8 mouse cellular contexts compared by ENCODE assay signal in the genomic region with DNA sequence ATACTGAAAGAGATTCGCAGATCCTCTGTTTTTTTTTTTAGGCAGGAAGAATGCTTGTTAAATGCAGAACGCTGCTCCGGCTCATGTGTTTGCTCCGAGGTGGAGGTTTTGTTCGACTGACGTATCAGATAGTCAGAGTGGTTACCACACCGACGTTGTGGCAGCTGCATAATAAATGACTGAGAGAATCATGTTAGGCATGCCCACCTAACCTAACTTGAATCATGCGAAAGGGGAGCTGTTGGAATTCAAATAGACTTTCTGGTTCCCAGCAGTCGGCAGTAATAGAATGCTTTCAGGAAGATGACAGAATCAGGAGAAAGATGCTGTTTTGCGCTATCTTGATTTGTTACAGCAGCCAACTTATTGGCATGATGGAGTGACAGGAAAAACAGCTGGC.
DNase-seq lines count a peak whose midpoint lies in the region; ATAC-seq and TF ChIP-seq lines count a peak whose summit lies in the region.

No protein-coding gene starts in this region.

- TF ChIP-seq EP300 in heart, postnatal 0 days (IDR thresholded peaks at IDR 0.05; ENCODE audit: low read depth) = no peak

- no peak overlapping the region for H3K9ac ChIP-seq in heart, postnatal 0 days (replicated peaks; ENCODE audit: low read depth, low read length)

- no peak for ATAC-seq in heart, postnatal 0 days (ENCODE audit: insufficient read depth, low read depth)

- no peak overlapping the region for H3K27ac ChIP-seq in heart, postnatal 0 days (ENCODE audit: low read depth)
- H3K27ac ChIP-seq in forebrain, embryonic 10.5 days = no peak overlapping the region

- H3K4me3 ChIP-seq in heart, postnatal 0 days (ENCODE audit: low read depth, low read length) = peak overlapping the region; percentile 35
- peak overlapping the region; percentile 32 for H3K4me3 ChIP-seq in forebrain, embryonic 10.5 days

- intact Hi-C loops in heart, postnatal 25 days (cut with DNase I) = no loop called here

- TF ChIP-seq CTCF in heart, postnatal 0 days (IDR thresholded peaks at IDR 0.05; ENCODE audit: low read depth) = no peak

- 22% methylated on average over 11 of the region's 11 CpGs for WGBS in heart, postnatal 0 days
- WGBS in forebrain, embryonic 10.5 days = 27% methylated on average over 11 of the region's 11 CpGs

- no peaks in the 10 kb centered on the region for H3K36me3 ChIP-seq in heart, postnatal 0 days (replicated peaks; ENCODE audit: control insufficient read depth, insufficient read depth, low read length)
- no peaks in the 10 kb centered on the region for H3K36me3 ChIP-seq in forebrain, embryonic 10.5 days (replicated peaks)

- H3K27me3 ChIP-seq in heart, postnatal 0 days (ENCODE audit: control insufficient read depth, insufficient read depth, low read length) = no peaks in the 10 kb centered on the region
- no peaks in the 10 kb centered on the region for H3K27me3 ChIP-seq in forebrain, embryonic 10.5 days (ENCODE audit: poor library complexity, severe bottlenecking)

- H3K9me3 ChIP-seq in heart, postnatal 0 days (replicated peaks; ENCODE audit: control insufficient read depth, low read length) = no peaks in the 10 kb centered on the region
- no peaks in the 10 kb centered on the region for H3K9me3 ChIP-seq in forebrain, embryonic 10.5 days

- H3K4me2 ChIP-seq in heart, postnatal 0 days (ENCODE audit: low read depth, low read length) = peak overlapping the region; percentile 52

- no peak for DNase-seq in heart, postnatal 0 days (ENCODE audit: low spot score)
- no peak for DNase-seq in heart, postnatal 25 days (ENCODE audit: low spot score)
- no peak for DNase-seq in forebrain, embryonic 10.5 days (ENCODE audit: extremely low spot score, low spot score)
- peak; percentile 8 to 11 for DNase-seq in layer of hippocampus, postnatal 36 days
- peak; percentile 22 for DNase-seq in retina, embryonic 14.5 days (ENCODE audit: low spot score)
- no peak for DNase-seq in cerebellum, adult 9-11 months
- DNase-seq in lung, postnatal 14 days = no peak
- DNase-seq in cerebellum, postnatal 4 days (ENCODE audit: low spot score in 2 of 2) = no peak

- H3K4me1 ChIP-seq in heart, postnatal 0 days (ENCODE audit: control insufficient read depth, insufficient read depth) = no peaks in the 10 kb centered on the region
- no peaks in the 10 kb centered on the region for H3K4me1 ChIP-seq in forebrain, embryonic 10.5 days

Comparison
In these comparisons a context has a peak if more than half of its experiments do, and no peak if none do; other contexts are left out.
1. DNase-seq: peak in layer of hippocampus, postnatal 36 days (2 of 2) and retina, embryonic 14.5 days (single experiment); none in heart, postnatal 0 days (single experiment), heart, postnatal 25 days (single experiment), forebrain, embryonic 10.5 days (single experiment), cerebellum, adult 9-11 months (single experiment), lung, postnatal 14 days (single experiment) and cerebellum, postnatal 4 days (0 of 2).